Mouse (Mus musculus): ENCODE measurements around the gene Cdc45. TPM values are rescaled to one million over a fixed set of nuclear protein-coding genes. Genes with fewer than 3 reads are reported as not detected.
"Not testable (repeated sequence)": the region's sequence is repeated elsewhere in the genome, so short reads cannot be mapped to it uniquely, and the experiment has no call there.

Cdc45 gene
- 54.2 and 55.9 TPM in 2 replicates for polyA plus RNA-seq (2016; fragmentation: Nextera tagmentation; extraction: Ambion mirVana)

DNA sequence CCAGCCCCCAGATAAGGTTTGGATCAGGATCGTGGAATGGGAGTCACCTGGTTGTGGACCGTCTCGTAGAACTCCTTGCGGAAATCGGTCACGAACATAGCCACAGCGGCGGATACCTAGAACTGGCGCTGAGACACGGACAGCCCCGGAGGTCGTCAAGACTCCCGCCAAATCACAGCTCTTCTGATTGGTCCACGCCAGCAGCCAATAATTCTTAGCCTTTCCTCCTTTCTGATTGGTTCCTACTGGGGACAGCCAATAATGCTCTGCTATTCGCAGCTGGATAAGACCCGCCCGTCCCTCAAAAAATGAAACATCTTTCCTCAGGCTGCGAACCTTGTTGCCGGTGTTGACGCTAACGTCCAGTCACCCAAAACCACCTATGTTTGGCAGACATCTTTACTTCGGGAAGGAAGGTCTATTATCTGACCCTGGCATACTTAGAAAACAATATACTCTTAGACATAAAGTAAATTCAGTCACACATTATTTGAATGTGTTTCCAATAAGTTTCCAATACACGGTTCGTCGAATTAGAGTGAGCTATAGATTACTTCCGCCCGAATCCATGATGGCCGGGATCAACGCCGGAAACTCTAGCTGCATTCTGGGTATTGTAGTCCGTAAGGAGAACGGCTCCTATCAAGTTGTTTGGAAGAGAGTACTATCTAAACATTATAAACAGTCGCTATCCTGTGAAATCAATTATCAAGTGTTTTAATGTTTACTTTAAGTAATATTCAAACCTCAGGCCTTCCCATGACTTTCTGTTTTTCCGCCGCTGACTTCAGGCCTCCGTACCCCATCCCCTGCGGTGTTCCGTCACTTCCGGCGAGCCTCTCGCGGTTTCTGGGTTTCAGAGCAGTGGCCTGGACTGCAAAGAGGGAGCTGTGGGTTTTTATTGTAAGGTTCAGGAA, at the start of gene Cdc45, which contains the start of gene Ufd1:
Gene Cdc45, minus strand, starts transcription at position 520 of the 917 bp plus-strand sequence.
Gene Ufd1, plus strand, starts transcription at position 312 of the 917 bp plus-strand sequence.
- no peaks in the 10 kb centered on the region for H3K27me3 ChIP-seq (replicated peaks)
- peak within 1 kb of the TSS; percentile 93 for H3K4me3 ChIP-seq
- peak; percentile 93 for ATAC-seq
- WGBS (ENCODE audit: insufficient replicate concordance): 0% methylated on average over 42 of the region's 42 CpGs
- peaks cover 42% of the 10 kb centered on the region for H3K4me1 ChIP-seq
- H3K4me2 ChIP-seq: peak within 1 kb of the TSS; percentile 80
- peaks cover 59% of the 10 kb centered on the region for H3K36me3 ChIP-seq
- H3K9ac ChIP-seq: peak within 1 kb of the TSS; percentile 88
- H3K9me3 ChIP-seq (replicated peaks): no peaks in the 10 kb centered on the region
- peak within 1 kb of the TSS; percentile 84 for H3K27ac ChIP-seq

DNA sequence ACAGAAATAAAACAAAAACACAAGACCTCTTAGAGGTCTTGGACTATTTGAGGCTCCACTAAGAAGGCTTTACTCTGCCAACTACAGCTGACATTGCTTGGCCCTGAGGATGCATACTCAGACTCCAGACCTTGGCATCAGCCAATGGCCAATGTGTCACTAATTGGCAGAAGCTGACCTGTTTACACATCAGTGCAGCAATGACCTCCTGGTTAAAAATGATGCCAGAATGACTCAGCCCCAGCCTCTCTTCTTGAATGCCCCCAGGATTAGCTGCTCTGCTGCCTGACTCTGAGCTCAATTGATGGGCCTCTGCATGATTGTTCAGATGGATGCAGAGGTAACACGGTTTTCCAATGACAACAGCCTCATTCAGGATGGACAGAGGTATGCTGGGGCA, 48.4 kb upstream of the Cdc45 start:
- H3K4me1 ChIP-seq: no peaks in the 10 kb centered on the region
- no peak for ATAC-seq
- H3K36me3 ChIP-seq: no peaks in the 10 kb centered on the region
- WGBS (ENCODE audit: insufficient replicate concordance): 49% methylated on average over 1 of the region's 1 CpGs
- H3K27me3 ChIP-seq (replicated peaks): no peaks in the 10 kb centered on the region
- H3K4me3 ChIP-seq: no peak overlapping the region
- no peak overlapping the region for H3K9ac ChIP-seq
- no peak overlapping the region for H3K27ac ChIP-seq
- no peak overlapping the region for H3K4me2 ChIP-seq
- H3K9me3 ChIP-seq (replicated peaks): peaks cover 5% of the 10 kb centered on the region; the same call in 1 of the 2 replicates

DNA sequence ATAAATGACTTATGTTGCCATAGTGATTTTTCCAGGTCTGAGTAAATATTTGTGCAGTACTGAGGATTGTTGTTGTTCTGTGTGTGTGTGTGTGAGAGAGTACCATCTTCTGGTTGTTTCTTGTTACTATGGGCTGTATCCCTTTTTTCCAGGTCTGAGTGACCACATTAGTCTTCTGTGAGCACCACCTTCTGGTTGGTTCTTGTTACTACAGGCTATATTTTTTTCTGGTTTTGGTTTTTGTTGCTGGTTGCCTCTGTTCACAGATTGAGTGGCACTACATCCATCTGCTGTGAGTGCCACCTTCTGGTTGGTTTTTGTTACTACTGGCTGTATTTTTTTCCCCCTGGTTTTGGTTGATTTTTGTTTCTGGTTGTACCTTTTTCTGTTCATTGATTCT, 46.8 kb upstream of the Cdc45 start:
- Histone ChIP-seq H3K4me2 (no peak overlapping the region), H3K27me3 (replicated peaks) (no peaks in the 10 kb centered on the region), H3K4me1 (no peaks in the 10 kb centered on the region)

DNA sequence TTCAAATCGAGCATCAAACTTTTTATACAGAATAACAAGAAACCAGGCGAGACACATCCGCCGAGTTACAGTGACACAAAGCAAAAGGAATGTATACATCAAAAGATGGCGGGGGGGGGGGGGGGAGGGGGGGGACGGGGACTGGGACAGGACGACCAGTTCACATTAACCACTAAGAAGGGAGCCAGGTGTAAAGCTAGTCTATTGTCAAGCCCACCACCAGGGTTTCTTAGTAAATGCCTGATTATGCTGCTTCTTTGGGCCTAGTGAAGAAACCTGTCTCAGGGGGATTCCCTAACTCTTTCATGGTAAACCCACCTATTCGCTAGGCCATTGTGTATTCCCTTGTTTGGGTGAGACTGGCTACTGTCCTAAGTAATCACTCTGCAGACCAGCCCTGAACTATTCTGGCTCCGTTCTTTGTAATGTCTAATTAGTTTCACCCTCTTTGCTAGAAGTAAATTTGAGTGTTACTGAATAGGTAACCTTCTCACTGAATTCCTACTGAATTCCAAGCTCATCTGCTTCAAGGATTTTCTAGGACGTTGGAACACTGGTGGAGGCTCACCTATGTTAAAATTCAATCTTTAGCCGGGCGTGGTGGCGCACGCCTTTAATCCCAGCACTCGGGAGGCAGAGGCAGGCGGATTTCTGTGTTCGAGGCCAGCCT, 37.9 kb upstream of the Cdc45 start:
- H3K36me3 ChIP-seq; H3K27ac ChIP-seq; H3K9me3 ChIP-seq (replicated peaks); H3K27me3 ChIP-seq (replicated peaks); ATAC-seq; H3K9ac ChIP-seq; H3K4me3 ChIP-seq; H3K4me1 ChIP-seq; H3K4me2 ChIP-seq: not testable (repeated sequence)
- WGBS (ENCODE audit: insufficient replicate concordance): 81% methylated on average over 16 of the region's 17 CpGs

More for the DNA sequence above, 46.8 kb upstream of the Cdc45 start:
- Histone ChIP-seq H3K27ac (no peak overlapping the region), H3K36me3 (no peaks in the 10 kb centered on the region), H3K4me3 (no peak overlapping the region), H3K9me3 (replicated peaks) (peaks cover 5% of the 10 kb centered on the region; the same call in 1 of the 2 replicates), H3K9ac (no peak overlapping the region)
- no peak for ATAC-seq

DNA sequence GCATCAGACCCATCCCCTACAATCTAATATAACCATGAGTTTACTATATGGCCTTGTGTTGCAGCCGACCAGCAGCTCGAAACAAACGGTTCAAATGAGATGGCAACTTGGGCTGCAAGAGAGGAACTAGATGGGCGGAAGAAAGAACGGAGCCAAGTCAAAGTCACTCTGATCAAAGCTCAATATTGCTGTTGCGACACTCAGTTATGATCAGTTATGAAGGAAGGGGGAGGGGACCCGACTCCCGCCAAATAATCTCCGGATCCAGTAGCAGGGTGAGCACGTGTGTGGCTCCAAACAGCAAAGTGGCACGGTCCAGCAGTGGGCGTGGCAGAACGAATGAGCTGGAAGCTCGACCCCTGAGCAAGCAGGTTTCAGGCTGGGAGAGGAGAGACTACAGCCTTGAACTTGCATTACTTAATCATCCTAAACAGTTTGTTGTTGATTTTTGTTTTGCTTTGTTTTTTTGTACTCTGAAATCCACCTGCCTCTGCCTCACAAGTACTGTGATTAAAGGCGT, 34.6 kb upstream of the Cdc45 start:
- no peaks in the 10 kb centered on the region for H3K4me1 ChIP-seq
- no peak overlapping the region for H3K27ac ChIP-seq
- H3K9ac ChIP-seq: no peak overlapping the region
- H3K4me3 ChIP-seq: no peak overlapping the region
- H3K9me3 ChIP-seq (replicated peaks): no peaks in the 10 kb centered on the region
- no peaks in the 10 kb centered on the region for H3K27me3 ChIP-seq (replicated peaks)
- no peak overlapping the region for H3K4me2 ChIP-seq
- WGBS (ENCODE audit: insufficient replicate concordance): 70% methylated on average over 15 of the region's 15 CpGs
- ATAC-seq: no peak
- 0 out of 2 replicates have a peak, but pooled peaks cover under 1% of the 10 kb centered on the region for H3K36me3 ChIP-seq

DNA sequence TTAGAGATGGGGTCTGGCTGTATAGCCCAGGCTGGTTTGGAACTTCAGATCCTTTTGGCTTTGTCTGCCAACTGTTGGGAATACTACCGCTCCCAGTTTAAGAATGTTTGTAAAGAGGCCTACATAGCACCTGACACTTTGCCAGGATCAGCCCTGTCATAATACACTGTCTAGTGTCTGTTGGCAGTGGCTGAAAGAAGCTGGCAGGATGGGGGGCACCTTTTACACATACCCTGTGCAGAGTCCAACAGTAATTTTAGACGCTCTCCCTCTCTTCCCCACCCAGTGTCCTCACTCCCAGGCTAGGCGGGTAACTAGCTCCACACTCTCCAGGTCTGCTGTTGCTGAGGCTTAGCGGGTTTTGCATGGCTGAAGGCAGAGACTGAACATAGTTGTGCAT, 26.6 kb upstream of the Cdc45 start:
- Histone ChIP-seq H3K36me3 (peaks cover 45% of the 10 kb centered on the region), H3K4me3 (no peak overlapping the region), H3K4me2 (no peak overlapping the region), H3K27me3 (replicated peaks) (no peaks in the 10 kb centered on the region), H3K4me1 (peaks cover 15% of the 10 kb centered on the region), H3K9me3 (replicated peaks) (no peaks in the 10 kb centered on the region), H3K9ac (no peak overlapping the region), H3K27ac (no peak overlapping the region)
- WGBS (ENCODE audit: insufficient replicate concordance): 88% methylated on average over 4 of the region's 4 CpGs
- ATAC-seq: no peak

DNA sequence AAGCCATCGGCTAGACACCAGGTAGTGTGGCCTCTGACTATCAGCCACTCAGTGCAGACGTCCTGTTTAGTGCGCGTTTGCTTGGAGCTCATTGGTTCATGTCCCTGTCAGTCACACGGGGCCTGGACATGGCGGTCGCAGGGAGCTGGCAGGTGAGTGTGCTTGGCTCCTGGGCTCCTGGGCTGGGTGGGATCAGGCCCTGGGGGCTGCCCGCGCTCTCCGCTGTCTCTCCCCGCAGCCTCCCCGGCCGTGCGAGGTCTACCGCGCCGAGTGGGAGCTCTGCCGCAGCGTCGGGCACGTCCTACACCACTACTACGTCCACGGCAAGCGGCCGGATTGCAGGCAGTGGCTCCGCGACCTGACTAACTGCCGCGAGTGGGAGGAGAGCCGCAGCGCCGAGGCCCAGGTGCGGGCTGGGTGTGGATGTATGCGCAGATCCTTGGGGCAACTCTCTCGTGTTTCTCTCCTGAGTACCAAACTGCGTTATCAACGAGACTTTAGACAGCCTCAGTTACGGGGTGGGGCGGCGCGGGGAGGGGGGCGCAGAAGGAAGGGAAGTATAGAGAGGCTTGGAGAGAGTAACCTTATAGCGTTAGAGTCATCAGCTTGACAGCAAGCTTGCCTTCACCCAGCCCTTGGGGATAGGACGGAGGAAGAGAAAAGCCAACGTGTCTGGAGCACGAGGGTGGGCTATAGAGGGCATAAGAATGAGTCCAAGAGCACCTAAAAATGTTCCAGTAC, 24.9 kb upstream of the Cdc45 start, which contains the start of the genes 2510002D24Rik and Gm28539:
Gene 2510002D24Rik, plus strand, starts transcription at position 111 of the 741 bp plus-strand sequence.
Gene Gm28539, plus strand, starts transcription at position 117 of the 741 bp plus-strand sequence.
- H3K9me3 ChIP-seq (replicated peaks): no peaks in the 10 kb centered on the region
- ATAC-seq: peak; percentile 98
- peak within 1 kb of the TSS; percentile 85 for H3K27ac ChIP-seq
- peak within 1 kb of the TSS; percentile 89 for H3K4me3 ChIP-seq
- H3K9ac ChIP-seq: peak within 1 kb of the TSS; percentile 93
- H3K4me1 ChIP-seq: peaks cover 15% of the 10 kb centered on the region
- H3K27me3 ChIP-seq (replicated peaks): no peaks in the 10 kb centered on the region
- peak within 1 kb of the TSS; percentile 85 for H3K4me2 ChIP-seq
- under 1% methylated on average over 46 of the region's 46 CpGs for WGBS (ENCODE audit: insufficient replicate concordance)
- H3K36me3 ChIP-seq: peaks cover 62% of the 10 kb centered on the region

DNA sequence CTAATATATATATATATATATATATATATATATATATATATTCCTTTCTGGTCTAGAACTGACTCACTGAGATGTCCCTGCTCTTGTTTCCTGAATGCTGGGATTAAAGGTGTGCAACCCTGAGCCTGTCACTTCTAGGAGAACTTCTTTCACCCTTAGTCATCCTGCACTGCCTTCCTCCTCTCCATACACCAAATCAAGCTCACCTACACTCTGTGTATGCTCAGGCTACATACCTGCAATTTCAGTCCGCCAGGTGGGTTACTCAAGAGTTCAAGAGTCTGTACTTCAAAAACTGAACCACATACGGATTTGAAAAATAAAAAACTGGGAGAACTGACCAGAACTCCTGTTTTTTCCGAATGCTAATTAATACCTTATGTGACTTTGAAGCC, 24.3 kb upstream of the Cdc45 start:
- H3K4me1 ChIP-seq: peaks cover 15% of the 10 kb centered on the region
- H3K9ac ChIP-seq: peak overlapping the region; percentile 93
- no peaks in the 10 kb centered on the region for H3K27me3 ChIP-seq (replicated peaks)
- H3K36me3 ChIP-seq: peaks cover 65% of the 10 kb centered on the region
- peak overlapping the region; percentile 85 for H3K27ac ChIP-seq
- no peaks in the 10 kb centered on the region for H3K9me3 ChIP-seq (replicated peaks)
- WGBS (ENCODE audit: insufficient replicate concordance): 26% methylated on average over 3 of the region's 3 CpGs
- H3K4me2 ChIP-seq: peak overlapping the region; percentile 85
- H3K4me3 ChIP-seq: peak overlapping the region; percentile 89
- ATAC-seq: peak; percentile 22

DNA sequence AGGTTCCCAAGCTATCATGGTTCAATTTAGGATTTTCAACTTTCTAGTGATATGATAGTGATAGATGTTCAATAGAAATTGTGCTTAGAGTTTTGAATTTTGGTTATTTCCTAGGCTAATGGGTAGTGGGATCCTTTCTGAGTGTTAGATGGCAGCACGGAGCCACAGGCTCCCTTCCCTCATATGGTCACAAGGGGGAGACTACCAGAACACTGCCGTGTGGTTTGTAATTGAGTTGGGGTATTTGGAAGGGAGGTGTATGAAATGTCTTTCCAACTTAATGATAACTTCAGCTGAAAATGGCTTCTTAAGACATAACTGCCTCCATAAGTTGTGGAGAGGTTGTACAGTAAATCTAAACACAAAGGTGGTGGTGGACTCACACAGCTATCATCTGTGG, 21.7 kb upstream of the Cdc45 start:
- Histone ChIP-seq H3K27ac (no peak overlapping the region), H3K9me3 (replicated peaks) (no peaks in the 10 kb centered on the region), H3K4me1 (peaks cover 15% of the 10 kb centered on the region), H3K9ac (no peak overlapping the region), H3K36me3 (peaks cover 73% of the 10 kb centered on the region), H3K27me3 (replicated peaks) (no peaks in the 10 kb centered on the region), H3K4me2 (no peak overlapping the region), H3K4me3 (no peak overlapping the region)
- 67% methylated on average over 2 of the region's 2 CpGs for WGBS (ENCODE audit: insufficient replicate concordance)
- no peak for ATAC-seq

DNA sequence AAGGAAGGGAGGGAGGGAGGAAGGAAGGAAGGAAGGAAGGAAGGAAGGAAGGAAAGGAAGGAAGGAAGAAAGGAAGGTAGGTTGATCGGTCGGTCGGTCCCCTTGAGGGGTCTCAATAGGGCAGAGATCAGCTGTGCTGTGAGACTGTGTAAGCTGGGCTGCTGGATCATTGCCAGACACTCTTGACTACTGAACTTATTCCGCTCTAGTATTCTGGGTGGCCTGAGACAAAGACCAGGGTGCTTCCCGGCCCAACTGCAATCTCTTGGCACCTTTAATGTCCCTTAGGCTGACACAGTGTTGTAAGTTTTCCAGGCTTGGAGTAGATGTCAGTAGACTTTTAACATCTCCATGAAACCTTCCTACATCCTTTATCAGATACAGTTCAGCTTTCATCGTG, 17.3 kb upstream of the Cdc45 start:
- H3K4me3 ChIP-seq: no peak overlapping the region
- 84% methylated on average over 6 of the region's 6 CpGs for WGBS (ENCODE audit: insufficient replicate concordance)
- H3K4me2 ChIP-seq: no peak overlapping the region
- no peak overlapping the region for H3K27ac ChIP-seq
- no peaks in the 10 kb centered on the region for H3K4me1 ChIP-seq
- ATAC-seq: no peak
- H3K36me3 ChIP-seq: peaks cover 97% of the 10 kb centered on the region
- H3K9me3 ChIP-seq (replicated peaks): no peaks in the 10 kb centered on the region
- no peaks in the 10 kb centered on the region for H3K27me3 ChIP-seq (replicated peaks)
- no peak overlapping the region for H3K9ac ChIP-seq

DNA sequence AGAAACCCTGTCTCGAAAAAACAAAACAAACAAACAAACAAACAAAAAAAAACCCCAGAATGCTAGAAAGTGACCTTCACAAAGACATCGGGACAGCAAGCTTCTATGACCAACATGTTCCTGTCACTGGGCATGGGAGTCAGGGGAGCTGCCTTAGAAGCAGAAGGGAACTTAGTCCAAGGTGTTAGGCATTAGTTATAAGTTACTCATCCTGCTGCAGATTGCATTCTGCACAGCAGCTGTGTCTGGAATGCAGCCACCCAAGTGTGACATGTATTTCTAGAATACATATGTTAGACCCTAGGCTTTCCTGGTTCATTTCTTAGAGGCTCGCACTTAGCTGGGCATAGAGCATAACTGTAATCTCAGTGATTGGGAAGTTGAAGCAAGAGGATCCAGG, 16.8 kb upstream of the Cdc45 start:
- Histone ChIP-seq H3K4me1 (no peaks in the 10 kb centered on the region), H3K4me2 (no peak overlapping the region), H3K36me3 (peaks cover 97% of the 10 kb centered on the region), H3K9ac (no peak overlapping the region), H3K9me3 (replicated peaks) (no peaks in the 10 kb centered on the region), H3K4me3 (no peak overlapping the region), H3K27ac (no peak overlapping the region), H3K27me3 (replicated peaks) (no peaks in the 10 kb centered on the region)
- no peak for ATAC-seq
- WGBS (ENCODE audit: insufficient replicate concordance): 84% methylated on average over 3 of the region's 3 CpGs
